Mouse (Mus musculus): Measurements from ENCODE around the gene Tirap.
"Not testable (repeated sequence)": the region's sequence is repeated elsewhere in the genome, so short reads cannot be mapped to it uniquely, and the experiment has no call there.

Gene Tirap

DNA sequence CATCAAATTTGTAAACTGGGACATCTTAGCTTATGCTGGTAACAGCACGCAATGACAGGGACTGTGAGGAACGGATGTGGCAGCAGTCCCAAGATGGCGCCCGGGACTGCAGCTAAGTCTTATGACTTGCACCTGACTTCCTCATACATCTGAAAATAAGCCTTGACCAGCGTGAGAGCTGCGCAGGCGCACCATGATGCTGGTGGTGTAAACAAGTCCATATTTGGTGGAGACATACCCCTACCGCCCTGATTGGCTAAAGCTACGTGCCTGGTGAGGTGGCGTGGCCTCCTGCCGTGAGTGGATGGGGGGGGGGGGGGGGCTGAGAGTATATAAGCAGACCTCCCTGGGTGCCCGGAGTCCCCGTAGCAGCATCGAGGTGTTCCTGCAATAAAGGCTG, 52.8 kb downstream of the Tirap start:
- DNase-seq (ENCODE audit: low spot score in 2 of 2), result not testable (repeated sequence)

- DNase-seq (ENCODE audit: low spot score in 2 of 2), result no peak
Measured at GRCm38 (mm10) chr9:35145829-35146228, 54.3 kb downstream of the Tirap start.

DNA sequence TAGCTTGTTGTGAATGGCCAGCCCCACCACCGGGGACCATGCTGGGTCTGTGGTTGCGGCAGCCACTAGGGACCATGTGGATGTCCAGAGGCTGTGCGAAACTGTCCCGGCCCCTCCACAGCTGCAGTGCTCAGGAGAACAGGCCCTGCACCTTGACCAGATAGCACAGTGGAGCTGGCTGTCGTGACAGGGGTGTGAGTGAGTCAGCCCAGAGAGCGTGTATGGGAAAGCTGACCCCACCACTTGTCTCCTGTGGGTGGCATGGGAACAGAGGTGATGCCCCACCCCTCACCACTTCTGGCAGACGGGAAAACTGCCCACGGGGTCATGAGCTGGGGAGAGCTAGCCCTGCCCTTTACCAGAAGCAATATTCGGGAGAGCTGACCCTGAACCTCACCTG, 55.0 kb downstream of the Tirap start:
- no peak for DNase-seq (ENCODE audit: low spot score in 2 of 2)

GRCm38 (mm10) chr9:35142221-35142620, 57.9 kb downstream of the Tirap start:
- no peak for DNase-seq (ENCODE audit: low spot score in 2 of 2)

GRCm38 (mm10) chr9:35139231-35139744, 60.8 kb downstream of the Tirap start:
- DNase-seq (ENCODE audit: low spot score in 2 of 2), result no peak

- no peak for DNase-seq (ENCODE audit: low spot score in 2 of 2)
Measured at GRCm38 (mm10) chr9:35138029-35138428, 62.1 kb downstream of the Tirap start.

DNA sequence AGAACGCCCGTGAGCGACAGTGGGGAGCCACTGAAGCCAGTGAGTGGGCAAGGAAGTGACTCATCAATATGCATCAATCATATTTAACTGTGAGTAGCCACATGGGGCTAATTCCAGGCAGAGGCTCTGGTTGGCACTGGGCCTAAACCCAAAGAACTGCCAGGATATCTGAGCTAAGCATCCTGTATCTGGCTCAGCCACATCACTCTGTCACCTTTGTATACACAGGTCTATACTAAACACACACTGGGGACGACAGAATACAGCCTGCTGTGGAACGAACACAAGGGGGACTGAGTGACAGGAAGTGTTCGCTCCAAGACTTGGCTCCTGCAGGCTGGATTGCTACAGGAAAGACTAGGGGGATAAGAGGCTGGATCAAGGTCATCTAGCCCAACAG, 64.5 kb downstream of the Tirap start:
- DNase-seq (ENCODE audit: low spot score in 2 of 2), result no peak

Data from thymus, postnatal 10 days (tissue).